ENCODE assay signal across 9 mouse cellular contexts in genomic region chr3:122466100-122466730, GRCm38 (mm10).
DNase-seq lines count a peak whose midpoint lies in the region; TF ChIP-seq lines count a peak whose summit lies in the region.
"Had no signal": no experiment of that assay in that cellular context is flagged by ENCODE, and none has a peak within 500 bp of the region (broad histone marks: within the 10 kb centered on the region; RNA-seq: fewer than 3 reads in every experiment).

No protein-coding gene starts in this region.

- 0 out of 2 replicates have a peak, but pooled peaks cover 5% of the 10 kb centered on the region for H3K36me3 ChIP-seq in E14TG2a.4 (ENCODE audit: insufficient read depth, low read length)
- no peaks in the 10 kb centered on the region for H3K36me3 ChIP-seq in embryonic facial prominence, embryonic 10.5 days (replicated peaks)

- H3K27me3 ChIP-seq in E14TG2a.4 (ENCODE audit: insufficient read depth, low read length), result no peaks in the 10 kb centered on the region
- H3K27me3 ChIP-seq in embryonic facial prominence, embryonic 10.5 days (replicated peaks; ENCODE audit: low read depth, poor library complexity, severe bottlenecking), result no peaks in the 10 kb centered on the region

- peak; percentile 64 for DNase-seq in layer of hippocampus, adult 11-12 months (ENCODE audit: low spot score)
- DNase-seq in layer of hippocampus, adult 9-10 months (ENCODE audit: low spot score), result no peak
- peak; percentile 75 for DNase-seq in adipocyte (ENCODE audit: low spot score)
- DNase-seq in embryonic facial prominence, embryonic 10.5 days (ENCODE audit: low spot score), result peak; percentile 61
- DNase-seq in left cerebral cortex, postnatal 25 days (ENCODE audit: low spot score in 2 of 2), result peak; percentile 57 to 76
- peak; percentile 3 to 22 for DNase-seq in natural killer cell, adult 2 months (ENCODE audit: low spot score in 2 of 2)
- no peak for DNase-seq in urinary bladder, postnatal 10 days (ENCODE audit: low spot score)

- intact Hi-C loops in left cerebral cortex, postnatal 25 days (cut with DNase I), result loop anchor here (1.0 to 10.0 kb wide), 3 partner anchors 154 to 581 kb away; partner anchors contain the start of gene Bcar3

- TF ChIP-seq CTCF in E14TG2a.4 (conservative IDR thresholded peaks at IDR 0.05; ENCODE audit: low read length), result peak; percentile 92

- H3K4me1 ChIP-seq in E14TG2a.4 (replicated peaks; ENCODE audit: low read depth, low read length), result peaks cover 72% of the 10 kb centered on the region
- peaks cover 51% of the 10 kb centered on the region for H3K4me1 ChIP-seq in embryonic facial prominence, embryonic 10.5 days

- WGBS in embryonic facial prominence, embryonic 10.5 days, result 53% methylated on average over 9 of the region's 9 CpGs

- H3K4me3 ChIP-seq in E14TG2a.4 (replicated peaks; ENCODE audit: low read length), result no peak overlapping the region
- H3K4me3 ChIP-seq in embryonic facial prominence, embryonic 10.5 days, result no peak overlapping the region
- H3K4me3 ChIP-seq: megakaryocyte, embryonic 14.5 days had no signal

- H3K27ac ChIP-seq in embryonic facial prominence, embryonic 10.5 days (replicated peaks), result no peak overlapping the region

- no peaks in the 10 kb centered on the region for H3K9me3 ChIP-seq in E14TG2a.4 (ENCODE audit: low read length)
- H3K9me3 ChIP-seq in embryonic facial prominence, embryonic 10.5 days, result no peaks in the 10 kb centered on the region
- H3K9me3 ChIP-seq: megakaryocyte, embryonic 14.5 days had no signal

Comparison
In these comparisons a context has a peak if more than half of its experiments do, and no peak if none do; other contexts are left out.
1. DNase-seq: peak in layer of hippocampus, adult 11-12 months (single experiment), adipocyte (single experiment), embryonic facial prominence, embryonic 10.5 days (single experiment), left cerebral cortex, postnatal 25 days (2 of 2) and natural killer cell, adult 2 months (2 of 2); none in layer of hippocampus, adult 9-10 months (single experiment) and urinary bladder, postnatal 10 days (single experiment).